Mouse (Mus musculus) neural tube, embryonic 14.5 days (tissue): ENCODE measurements around the gene Pdgfa. TPM values are rescaled to one million over a fixed set of nuclear protein-coding genes. Genes with fewer than 3 reads are reported as not detected.

ENCODE experiments used
- ATAC-seq: fragments of 200-750 bp; cut with Nextera tagmentation; 2 replicates; pipeline ENCODE4 v1.8.0; 2017; ENCODE audit warnings: low read depth, mild to moderate bottlenecking, moderate TSS enrichment, moderate library complexity
- H3K27ac ChIP-seq: fragments of 300-500 bp; sonication (generic); 2 replicates; pipeline ENCODE4 v1.5.1; 2014; ENCODE audit warnings: low read depth, mild to moderate bottlenecking, control low read depth, low read length, moderate library complexity, mixed read lengths
- H3K27me3 ChIP-seq: fragments of 300-500 bp; sonication (generic); 2 replicates; pipeline ENCODE4 v1.6.1; 2014; ENCODE audit warnings: low read length; ENCODE audit not compliant: control insufficient read depth, insufficient read depth
- H3K36me3 ChIP-seq: fragments of 300-500 bp; sonication (generic); 2 replicates; pipeline ENCODE4 v1.6.1; 2014; ENCODE audit warnings: low read length, mixed read lengths; ENCODE audit not compliant: control insufficient read depth, insufficient read depth
- H3K4me1 ChIP-seq: fragments of 300-500 bp; sonication (generic); 2 replicates; pipeline ENCODE4 v1.6.1; 2014; ENCODE audit warnings: low read length; ENCODE audit not compliant: control insufficient read depth, insufficient read depth
- H3K4me2 ChIP-seq: fragments of 300-500 bp; sonication (generic); 2 replicates; pipeline ENCODE4 v1.6.1; 2014; ENCODE audit warnings: mild to moderate bottlenecking, low read depth, low read length, control low read depth
- H3K4me3 ChIP-seq: fragments of 300-500 bp; sonication (generic); 2 replicates; pipeline ENCODE4 v1.5.1; 2014; ENCODE audit warnings: low read depth, low read length, control low read depth, mixed read lengths
- H3K9ac ChIP-seq: fragments of 300-500 bp; sonication (generic); replicated peaks from 2 replicates; pipeline ENCODE4 v1.6.1; 2014; ENCODE audit warnings: low read depth, mild to moderate bottlenecking, control low read depth, low read length, mixed read lengths
- H3K9me3 ChIP-seq: fragments of 300-500 bp; sonication (generic); 2 replicates; pipeline ENCODE4 v1.6.1; 2016; ENCODE audit warnings: low read length; ENCODE audit not compliant: control insufficient read depth
- WGBS: fragments of 180-500 bp; shearing (Covaris S2); extraction: QIAGEN DNeasy Blood & Tissue Kit; methylation state at CpG from one replicate; pipeline ENCODE4 v1.1.7; 2014; 5-methylcytosine and 5-hydroxymethylcytosine counted together
- polyA plus RNA-seq: library from polyadenylated mRNA; unstranded; fragments of >200 nt; fragmentation: Nextera tagmentation; extraction: Ambion mirVana; gene quantifications from 2 replicates; pipeline ENCODE4 v1.2.1, GENCODE M21; 2014

Pdgfa gene
- 23.4 and 27.5 TPM in 2 replicates for polyA plus RNA-seq

DNA sequence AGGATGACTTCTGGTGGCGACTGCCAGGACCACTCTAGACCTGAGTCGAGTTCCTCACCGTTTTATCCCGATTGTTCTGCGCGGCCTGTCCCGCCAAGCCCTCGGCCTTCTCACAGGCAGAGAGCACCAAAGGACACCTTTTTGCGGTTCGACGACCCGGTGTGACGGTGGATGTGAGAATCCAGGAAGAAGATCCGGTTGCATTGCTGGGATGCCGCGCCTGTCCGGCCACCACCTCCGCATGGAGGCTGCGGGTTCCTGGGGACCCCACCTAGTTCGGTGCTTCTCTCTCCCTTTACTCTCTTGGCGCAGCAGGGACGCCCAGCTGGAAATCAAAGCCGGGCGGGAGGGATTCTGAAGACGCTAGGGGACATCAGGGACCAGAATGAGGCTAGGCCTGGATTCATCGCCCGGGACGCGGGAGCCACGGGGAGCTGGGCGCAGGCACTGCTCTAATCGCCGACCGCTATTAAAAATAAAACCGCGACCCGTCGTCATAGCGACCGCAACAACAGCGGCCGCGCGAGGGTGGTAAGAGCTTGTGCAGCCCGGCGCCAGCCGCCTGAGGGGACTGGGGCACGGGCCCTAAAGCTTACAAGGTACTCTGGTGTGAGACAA lies at the start of gene Pdgfa:
Pdgfa (minus strand) TSS at position 200 of the 618 bp plus-strand sequence.
- Histone ChIP-seq H3K4me1 (peaks cover 22% of the 10 kb centered on the region), H3K36me3 (no peaks in the 10 kb centered on the region), H3K9me3 (no peaks in the 10 kb centered on the region), H3K4me3 (peak within 1 kb of the TSS; percentile 55), H3K27me3 (peaks cover 33% of the 10 kb centered on the region), H3K9ac (peak within 1 kb of the TSS; percentile 37), H3K27ac (no peak within 1 kb of the TSS), H3K4me2 (peak within 1 kb of the TSS; percentile 92)
- 2% methylated on average over 48 of the region's 48 CpGs for WGBS
- ATAC-seq = peak; percentile 7; the same call in 1 of the 2 replicates

DNA sequence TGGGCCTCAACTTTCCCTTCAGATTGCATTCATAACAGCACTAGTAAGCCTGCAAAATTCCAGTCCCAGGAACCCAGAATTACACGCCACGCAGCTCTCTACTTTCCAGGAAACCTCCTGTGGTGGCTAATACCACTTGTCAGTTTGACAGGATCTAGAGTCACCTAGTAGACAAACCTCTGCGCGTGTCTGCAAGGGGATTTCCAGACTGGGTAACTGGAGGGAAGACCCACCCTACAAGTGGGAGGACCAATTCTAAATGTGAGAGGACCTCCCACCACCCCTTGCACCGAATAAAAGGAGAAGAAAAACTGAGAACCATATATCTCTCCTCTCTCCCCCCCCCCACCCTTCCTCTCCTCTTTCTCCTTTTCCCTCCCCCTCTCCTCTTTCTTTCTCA lies 49.5 kb upstream of the Pdgfa start:
- Histone ChIP-seq H3K4me3 (no peak overlapping the region), H3K27ac (no peak overlapping the region), H3K4me2 (no peak overlapping the region), H3K9me3 (no peaks in the 10 kb centered on the region), H3K4me1 (no peaks in the 10 kb centered on the region), H3K36me3 (peaks cover 14% of the 10 kb centered on the region), H3K9ac (no peak overlapping the region), H3K27me3 (no peaks in the 10 kb centered on the region)
- ATAC-seq = no peak
- WGBS = 76% methylated on average over 5 of the region's 5 CpGs

DNA sequence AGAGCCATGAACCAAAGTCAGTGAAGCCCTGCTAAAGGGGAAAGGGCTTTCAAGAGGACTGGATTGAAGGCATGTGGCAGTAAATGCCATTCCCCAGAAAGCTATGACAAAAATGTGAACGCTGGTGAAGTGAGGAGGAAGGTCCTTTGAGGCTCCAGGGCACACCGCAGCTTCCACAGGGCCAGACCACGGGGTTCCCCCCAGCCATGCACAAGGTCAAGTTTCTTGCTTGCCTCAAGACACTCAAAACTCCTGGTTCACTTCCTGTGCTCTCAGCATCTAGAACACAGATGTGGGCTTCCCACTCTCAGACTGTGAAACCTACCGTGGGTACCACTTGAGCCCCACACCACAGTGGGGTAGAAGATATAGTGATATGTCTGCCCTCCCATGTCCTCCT lies 46.4 kb upstream of the Pdgfa start:
- H3K4me3 ChIP-seq = no peak overlapping the region
- H3K9ac ChIP-seq = no peak overlapping the region
- H3K27ac ChIP-seq = no peak overlapping the region
- H3K9me3 ChIP-seq = no peaks in the 10 kb centered on the region
- no peaks in the 10 kb centered on the region for H3K27me3 ChIP-seq
- 76% methylated on average over 4 of the region's 4 CpGs for WGBS
- no peaks in the 10 kb centered on the region for H3K4me1 ChIP-seq
- no peak overlapping the region for H3K4me2 ChIP-seq
- no peak for ATAC-seq
- H3K36me3 ChIP-seq = peaks cover under 1% of the 10 kb centered on the region; the same call in 1 of the 2 replicates

DNA sequence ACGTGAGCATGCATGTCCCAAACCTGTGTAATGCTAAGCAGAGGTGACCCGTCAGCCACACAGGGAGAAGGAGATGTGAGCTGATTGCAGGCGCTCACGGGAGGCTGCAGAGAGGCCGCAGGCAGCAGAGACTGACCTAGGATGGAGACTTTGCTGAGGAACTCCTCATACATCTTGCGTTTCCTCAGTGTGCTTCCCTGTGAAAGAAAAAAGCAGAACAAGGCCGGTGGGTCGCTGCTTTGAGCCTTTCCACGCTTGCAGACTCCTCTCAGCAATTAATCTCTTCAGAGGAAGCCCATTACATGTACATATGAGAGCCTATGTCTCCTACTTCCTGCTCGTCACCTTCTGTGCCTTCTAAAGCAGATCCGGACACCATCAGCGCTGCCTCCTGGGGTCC lies 45.1 kb upstream of the Pdgfa start:
- Histone ChIP-seq H3K36me3 (no peaks in the 10 kb centered on the region; the same call in 1 of the 2 replicates), H3K9me3 (no peaks in the 10 kb centered on the region), H3K27ac (no peak overlapping the region), H3K4me3 (no peak overlapping the region), H3K4me2 (no peak overlapping the region), H3K9ac (no peak overlapping the region), H3K27me3 (no peaks in the 10 kb centered on the region), H3K4me1 (no peaks in the 10 kb centered on the region)
- 82% methylated on average over 12 of the region's 12 CpGs for WGBS
- no peak for ATAC-seq

DNA sequence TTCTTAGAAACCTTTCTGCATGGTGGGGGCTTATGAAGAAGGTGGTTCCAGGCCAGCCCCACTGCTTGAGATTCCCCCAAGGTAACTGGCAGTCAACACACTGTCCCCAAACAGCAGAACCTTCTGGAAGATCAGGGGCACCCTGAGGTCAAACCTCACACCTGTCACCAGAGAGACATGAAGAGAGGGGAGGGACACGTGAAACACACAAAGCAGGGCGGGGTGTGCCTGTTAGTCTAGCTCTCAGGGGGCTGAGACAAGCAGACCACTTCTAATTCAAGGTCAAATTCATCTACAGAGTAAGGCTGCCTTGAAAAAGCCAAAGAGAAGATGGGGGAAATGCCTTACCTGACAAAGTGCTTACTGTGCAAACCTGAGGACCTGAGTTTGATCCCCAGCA lies 38.0 kb upstream of the Pdgfa start:
- Histone ChIP-seq H3K36me3 (peaks cover 5% of the 10 kb centered on the region; the same call in 1 of the 2 replicates), H3K4me1 (peaks cover 18% of the 10 kb centered on the region), H3K9ac (no peak overlapping the region), H3K4me2 (no peak overlapping the region), H3K27me3 (no peaks in the 10 kb centered on the region), H3K4me3 (no peak overlapping the region), H3K27ac (no peak overlapping the region), H3K9me3 (no peaks in the 10 kb centered on the region)
- ATAC-seq = no peak
- 68% methylated on average over 2 of the region's 2 CpGs for WGBS

DNA sequence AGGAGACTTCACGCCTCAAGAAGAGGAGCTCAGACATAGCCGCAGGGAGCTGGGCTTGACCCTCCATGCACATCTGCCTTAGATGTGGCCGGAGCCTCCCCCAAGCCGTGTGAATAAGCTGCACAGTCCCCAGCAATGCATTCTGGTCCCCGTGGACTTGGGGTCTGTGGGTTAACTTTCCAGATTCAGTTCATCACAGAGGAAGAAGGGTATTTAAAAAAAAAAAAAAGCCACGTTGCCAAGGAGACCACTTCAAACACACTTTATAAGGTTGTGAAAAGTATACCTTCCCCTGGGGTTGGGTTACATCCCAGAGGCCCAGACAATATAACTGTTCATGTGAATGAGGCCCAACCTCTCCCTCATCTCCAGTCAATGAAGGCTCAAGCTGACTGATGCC lies 37.6 kb upstream of the Pdgfa start:
- no peak overlapping the region for H3K4me3 ChIP-seq
- 53% methylated on average over 6 of the region's 6 CpGs for WGBS
- H3K27me3 ChIP-seq = no peaks in the 10 kb centered on the region
- H3K27ac ChIP-seq = no peak overlapping the region
- H3K9me3 ChIP-seq = no peaks in the 10 kb centered on the region
- H3K4me1 ChIP-seq = peaks cover 18% of the 10 kb centered on the region
- H3K36me3 ChIP-seq = peaks cover 5% of the 10 kb centered on the region; the same call in 1 of the 2 replicates
- H3K9ac ChIP-seq = no peak overlapping the region
- ATAC-seq = no peak; the same call in 1 of the 2 replicates
- no peak overlapping the region for H3K4me2 ChIP-seq

DNA sequence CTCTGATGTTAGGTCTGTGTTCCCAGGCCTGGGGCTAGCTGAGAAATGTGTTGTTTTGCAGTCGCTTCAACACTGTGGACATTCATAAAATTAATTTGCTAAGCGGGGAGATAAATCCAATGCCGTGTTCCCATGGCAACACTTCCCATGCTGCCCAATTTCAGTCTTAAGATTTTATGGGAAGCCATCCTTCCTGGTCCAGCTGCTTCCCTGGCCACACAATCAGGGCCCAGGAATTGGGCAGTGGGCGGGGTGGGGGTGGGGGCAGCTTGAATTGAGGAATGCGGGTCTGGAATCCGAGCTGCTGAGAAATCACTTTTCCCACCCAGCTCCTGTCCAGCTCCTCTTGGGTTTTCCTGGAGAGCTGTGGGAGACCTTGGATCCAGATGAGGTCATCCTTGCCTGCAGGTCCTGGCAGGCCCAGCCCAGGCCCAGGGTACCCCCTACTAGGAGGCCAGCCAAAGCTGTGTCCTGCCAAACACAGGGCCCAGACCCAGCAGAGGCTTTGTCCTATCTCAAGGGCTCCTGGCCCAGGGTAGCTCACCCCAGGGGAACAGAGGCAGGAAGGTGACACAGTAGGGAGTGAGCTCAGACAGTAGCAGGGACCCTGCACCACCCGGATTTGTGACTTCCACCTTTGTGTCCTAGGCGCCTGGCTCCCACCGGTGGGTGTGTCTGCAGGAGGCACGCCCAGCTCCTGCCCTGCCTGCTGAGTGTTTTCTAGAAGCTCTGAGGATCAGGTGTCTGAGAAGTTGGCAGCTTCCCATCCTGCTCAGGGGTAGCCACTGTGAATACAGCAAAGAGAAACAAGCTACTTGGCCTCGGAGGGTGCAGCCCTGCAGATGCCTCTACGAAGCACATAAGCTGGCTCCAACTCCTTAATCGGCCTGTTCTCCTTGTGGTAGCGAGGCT lies 36.5 kb upstream of the Pdgfa start:
- Histone ChIP-seq H3K27me3 (no peaks in the 10 kb centered on the region), H3K4me1 (peaks cover 18% of the 10 kb centered on the region), H3K9ac (no peak overlapping the region), H3K27ac (peak overlapping the region; percentile 72), H3K4me3 (no peak overlapping the region), H3K4me2 (no peak overlapping the region), H3K36me3 (peaks cover 5% of the 10 kb centered on the region; the same call in 1 of the 2 replicates), H3K9me3 (no peaks in the 10 kb centered on the region)
- WGBS = 35% methylated on average over 14 of the region's 14 CpGs
- peak; percentile 63; the same call in 1 of the 2 replicates for ATAC-seq

DNA sequence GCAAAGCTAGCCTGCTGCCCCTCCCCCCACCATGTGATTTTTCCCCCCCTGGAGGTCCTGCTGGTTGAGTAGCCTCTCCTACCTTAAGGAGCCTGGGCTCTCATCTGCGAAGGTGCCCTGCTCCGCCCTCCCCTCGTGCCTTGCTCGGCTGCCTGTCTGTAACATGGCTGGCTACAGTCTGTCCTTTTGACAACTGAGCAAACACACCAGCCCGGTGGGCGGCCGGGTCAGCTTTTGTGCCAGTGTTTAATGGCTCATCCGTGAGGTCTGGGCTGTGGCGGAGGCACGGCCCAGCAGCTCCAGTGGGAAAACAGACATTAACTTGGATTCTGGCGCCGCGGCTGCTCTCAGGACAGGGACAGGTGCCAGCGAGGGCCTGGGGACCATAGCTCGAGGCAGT lies 30.4 kb upstream of the Pdgfa start:
- peak; percentile 41; the same call in 1 of the 2 replicates for ATAC-seq
- H3K27me3 ChIP-seq = no peaks in the 10 kb centered on the region
- H3K9me3 ChIP-seq = no peaks in the 10 kb centered on the region
- peaks cover 4% of the 10 kb centered on the region; the same call in 1 of the 2 replicates for H3K4me1 ChIP-seq
- H3K9ac ChIP-seq = no peak overlapping the region
- no peak overlapping the region for H3K4me3 ChIP-seq
- H3K27ac ChIP-seq = no peak overlapping the region
- no peak overlapping the region for H3K4me2 ChIP-seq
- 0 out of 2 replicates have a peak, but pooled peaks cover 3% of the 10 kb centered on the region for H3K36me3 ChIP-seq
- WGBS = 11% methylated on average over 15 of the region's 15 CpGs
